In the genomic region with DNA sequence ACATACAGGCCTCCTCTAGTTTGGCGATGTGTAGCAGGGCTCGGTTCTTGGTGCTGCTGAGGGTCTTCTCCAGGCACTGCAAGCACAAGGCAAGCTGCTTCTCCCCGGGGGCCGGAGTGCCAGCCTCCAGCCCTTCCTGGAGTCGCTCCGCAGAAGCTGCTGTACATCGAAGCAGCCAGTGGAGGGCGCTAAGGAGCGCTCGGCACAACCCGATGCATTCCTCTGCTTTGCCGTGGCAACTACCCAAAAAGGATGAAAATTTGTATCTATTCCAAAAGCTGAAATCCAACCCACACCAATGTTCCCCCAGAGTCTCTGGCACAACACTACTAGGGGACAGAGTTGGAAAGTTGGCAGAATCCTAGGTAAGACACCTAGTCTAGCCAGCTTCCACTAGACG, we compare ENCODE assay signal across 9 mouse cellular contexts. TPM values are rescaled to one million over a fixed set of nuclear protein-coding genes. Genes with fewer than 3 reads are reported as not detected.
A peak's percentile ranks its signal among the peaks of the same experiment; 100 is the strongest.
DNase-seq lines count a peak whose midpoint lies in the region; TF ChIP-seq lines count a peak whose summit lies in the region.
"Had no signal": no experiment of that assay in that cellular context is flagged by ENCODE, and none has a peak within 500 bp of the region (broad histone marks: within the 10 kb centered on the region; RNA-seq: fewer than 3 reads in every experiment).

No protein-coding gene starts in this region.

- H3K79me2 ChIP-seq in liver, adult 2 months (ENCODE audit: control insufficient read depth, insufficient read depth, low read length), result no peaks in the 10 kb centered on the region

- H3K9ac ChIP-seq in liver, adult 2 months (ENCODE audit: low read depth, low read length), result no peak overlapping the region
- H3K9ac ChIP-seq: heart, embryonic 15.5 days had no signal

- 0 out of 2 replicates have a peak, but pooled peaks cover 2% of the 10 kb centered on the region for H3K36me3 ChIP-seq in liver, adult 2 months (ENCODE audit: control insufficient read depth, insufficient read depth, low read length)

- H3K4me3 ChIP-seq in liver, adult 2 months (ENCODE audit: insufficient read depth, low read depth, low read length), result no peak overlapping the region
- H3K4me3 ChIP-seq in olfactory bulb, adult 2 months (ENCODE audit: insufficient read depth, low read depth, low read length), result no peak overlapping the region
- H3K4me3 ChIP-seq: heart, embryonic 15.5 days had no signal

- no peak for TF ChIP-seq POLR2A in liver, adult 2 months (IDR thresholded peaks at IDR 0.05; ENCODE audit: extremely low read depth, insufficient read depth, low read length)
- TF ChIP-seq POLR2A in olfactory bulb, adult 2 months (IDR thresholded peaks at IDR 0.05; ENCODE audit: insufficient read depth, low read depth, low read length), result no peak

- H3K4me1 ChIP-seq in liver, adult 2 months (ENCODE audit: control insufficient read depth, insufficient read depth, low read length), result peaks cover 3% of the 10 kb centered on the region; the same call in 1 of the 2 replicates
- peaks cover 20% of the 10 kb centered on the region for H3K4me1 ChIP-seq in olfactory bulb, adult 2 months (ENCODE audit: control insufficient read depth, insufficient read depth, low read length)

- 25% methylated on average over 13 of the region's 13 CpGs for WGBS in liver, adult 2 months
- 4% methylated on average over 13 of the region's 13 CpGs for WGBS in olfactory bulb, adult 2 months

- TF ChIP-seq CTCF in liver, adult 2 months (IDR thresholded peaks at IDR 0.05; ENCODE audit: low read depth, low read length), result peak; percentile 90
- TF ChIP-seq CTCF in olfactory bulb, adult 2 months (IDR thresholded peaks at IDR 0.05; ENCODE audit: insufficient read depth, low read depth, low read length), result peak; percentile 92

- H3K27ac ChIP-seq in liver, adult 2 months (replicated peaks; ENCODE audit: insufficient read depth, low read depth, low read length), result no peak overlapping the region
- H3K27ac ChIP-seq in olfactory bulb, adult 2 months (ENCODE audit: insufficient read depth, low read depth, low read length), result 0 out of 2 replicates have a peak overlapping the region, but pooled peaks have one; percentile 14
- H3K27ac ChIP-seq: heart, embryonic 15.5 days had no signal

- H3K27me3 ChIP-seq in liver, adult 2 months (ENCODE audit: control insufficient read depth, insufficient read depth, low read length), result no peaks in the 10 kb centered on the region
- H3K27me3 ChIP-seq: heart, embryonic 15.5 days had no signal

- peak; percentile 71 to 76 for DNase-seq in B cell, adult 2 months
- peak; percentile 55 for DNase-seq in Muller cell, postnatal 12 days (ENCODE audit: inconsistent ontology term)
- peak; percentile 89 to 92 for DNase-seq in cerebellum, postnatal 25 days
- DNase-seq in frontal cortex, postnatal 25 days (ENCODE audit: low spot score in 2 of 2), result peak; percentile 57 to 81
- DNase-seq in kidney, postnatal 10 days, result peak; percentile 86
- no peak for DNase-seq in liver, adult 2 months (ENCODE audit: extremely low read depth, low read depth, low spot score)
- no peak for DNase-seq in c-Kit-positive CD71-positive TER-119-positive erythroid progenitor cells, embryonic 14.5 days (ENCODE audit: low spot score)

RNA-seq across cellular contexts. Expression of a gene that starts 11.3 kb away (rescaled TPM):
- total RNA-seq in liver, adult 2 months (2014; rRNA removed), result 3.9 and 6.2 TPM in 2 replicates
- polyA plus RNA-seq in liver, adult 2 months (2012; rRNA removed), result 16.2 and 23.2 TPM in 2 replicates
- not detected in 2 replicates for polyA plus RNA-seq in olfactory bulb, adult 2 months (2012; ENCODE audit: insufficient read depth, insufficient read length, low replicate concordance, missing spikeins)

RNA-seq across cellular contexts. Expression of a gene that starts 16.8 kb away (rescaled TPM):
- total RNA-seq in liver, adult 2 months (2014; rRNA removed), result not detected in 2 replicates
- polyA plus RNA-seq in liver, adult 2 months (2012; rRNA removed), result 0.07 TPM in 1 of 2 replicates, not detected in the other
- polyA plus RNA-seq in olfactory bulb, adult 2 months (2012; ENCODE audit: insufficient read depth, insufficient read length, low replicate concordance, missing spikeins), result not detected in 2 replicates
- polyA plus RNA-seq: heart, embryonic 15.5 days had no signal

RNA-seq across cellular contexts. Expression of a gene that starts 22.5 kb away (rescaled TPM):
- total RNA-seq in liver, adult 2 months (2014; rRNA removed), result 5.5 and 8.9 TPM in 2 replicates
- 13.6 and 14.9 TPM in 2 replicates for polyA plus RNA-seq in liver, adult 2 months (2012; rRNA removed)
- polyA plus RNA-seq in olfactory bulb, adult 2 months (2012; ENCODE audit: insufficient read depth, insufficient read length, low replicate concordance, missing spikeins), result 251 and 495 TPM in 2 replicates

RNA-seq across cellular contexts. Expression of a gene that starts 35.5 kb away (rescaled TPM):
- total RNA-seq in liver, adult 2 months (2014; rRNA removed), result 54.6 and 69.7 TPM in 2 replicates
- 158 TPM in 2 replicates for polyA plus RNA-seq in liver, adult 2 months (2012; rRNA removed)
- not detected in 2 replicates for polyA plus RNA-seq in olfactory bulb, adult 2 months (2012; ENCODE audit: insufficient read depth, insufficient read length, low replicate concordance, missing spikeins)

RNA-seq across cellular contexts. Expression of a gene that starts 53.8 kb away (rescaled TPM):
- total RNA-seq in liver, adult 2 months (2014; rRNA removed), result not detected in 2 replicates
- not detected in 2 replicates for polyA plus RNA-seq in liver, adult 2 months (2012; rRNA removed)
- not detected in 2 replicates for polyA plus RNA-seq in olfactory bulb, adult 2 months (2012; ENCODE audit: insufficient read depth, insufficient read length, low replicate concordance, missing spikeins)
- polyA plus RNA-seq: heart, embryonic 15.5 days had no signal

Comparison
In these comparisons a context has a peak if more than half of its experiments do, and no peak if none do; other contexts are left out.
1. DNase-seq: peak in B cell, adult 2 months (2 of 2), Muller cell, postnatal 12 days (single experiment), cerebellum, postnatal 25 days (2 of 2), frontal cortex, postnatal 25 days (2 of 2) and kidney, postnatal 10 days (single experiment); none in liver, adult 2 months (single experiment) and c-Kit-positive CD71-positive TER-119-positive erythroid progenitor cells, embryonic 14.5 days (single experiment).
2. RNA of a gene that starts 22.5 kb away (polyA plus RNA-seq): 251 to 495 TPM in olfactory bulb, adult 2 months; 13.6 to 14.9 TPM in liver, adult 2 months; every median in the first group is over 10 times any median in the second.